Mouse (Mus musculus): ENCODE data around the gene Etfrf1. TPM values are rescaled to one million over a fixed set of nuclear protein-coding genes. Genes with fewer than 3 reads are reported as not detected.

Gene Etfrf1
- total RNA-seq, 1 experiment: 12.9 TPM

DNA sequence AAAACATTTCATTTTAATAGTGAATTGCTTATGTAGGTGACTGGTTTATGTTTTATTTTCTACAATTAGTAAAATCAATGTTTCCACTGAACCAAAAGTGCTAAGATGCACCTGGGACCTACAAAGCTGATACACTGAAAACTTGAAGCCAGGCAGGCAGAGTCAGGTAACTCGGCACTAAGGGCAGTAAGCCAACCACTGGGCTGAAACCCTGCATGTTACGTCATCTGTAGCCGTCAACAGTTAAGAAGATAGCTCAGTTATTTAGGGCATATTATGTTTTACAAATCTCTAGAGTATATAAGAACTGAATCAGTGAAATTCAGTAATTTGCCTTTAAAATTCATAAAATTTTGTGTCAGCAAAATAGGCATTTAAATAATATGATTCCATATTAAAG, 15.4 kb downstream of the Etfrf1 start:
- no peaks in the 10 kb centered on the region for H3K9me3 ChIP-seq (ENCODE audit: control insufficient read depth, insufficient read depth, low read depth, low read length)
- H3K4me1 ChIP-seq (ENCODE audit: control insufficient read depth in 2 of 2, insufficient read depth in 2 of 2, low read length in 2 of 2, poor library complexity in 1 of 2): no peaks in the 10 kb centered on the region
- no peak overlapping the region for H3K9ac ChIP-seq (ENCODE audit: insufficient read depth, low read depth, low read length, poor library complexity, severe bottlenecking)
- TF ChIP-seq MAFK (IDR thresholded peaks at IDR 0.05; ENCODE audit: insufficient read depth, low read depth, low read length) (no peak), ZNF384 (IDR thresholded peaks at IDR 0.05; ENCODE audit: low read depth, low read length) (no peak)
- H3K4me3 ChIP-seq (ENCODE audit: insufficient read depth in 1 of 2, low read depth in 1 of 2, low read length in 2 of 2, poor library complexity in 1 of 2, severe bottlenecking in 1 of 2): no peak overlapping the region
- no peak overlapping the region for H3K27ac ChIP-seq (ENCODE audit: insufficient read depth, low read depth, low read length, poor library complexity, severe bottlenecking)
- no peak for DNase-seq (ENCODE audit: low read depth, low spot score)
- in situ Hi-C loops (cut with MboI; ENCODE audit: low sequenced_read_pairs in 2 of 2, unreplicated experiment in 2 of 2): no loop called here
- peaks cover 7% of the 10 kb centered on the region for H3K36me3 ChIP-seq (ENCODE audit: control insufficient read depth, insufficient read depth, low read length, poor library complexity, severe bottlenecking)

DNA sequence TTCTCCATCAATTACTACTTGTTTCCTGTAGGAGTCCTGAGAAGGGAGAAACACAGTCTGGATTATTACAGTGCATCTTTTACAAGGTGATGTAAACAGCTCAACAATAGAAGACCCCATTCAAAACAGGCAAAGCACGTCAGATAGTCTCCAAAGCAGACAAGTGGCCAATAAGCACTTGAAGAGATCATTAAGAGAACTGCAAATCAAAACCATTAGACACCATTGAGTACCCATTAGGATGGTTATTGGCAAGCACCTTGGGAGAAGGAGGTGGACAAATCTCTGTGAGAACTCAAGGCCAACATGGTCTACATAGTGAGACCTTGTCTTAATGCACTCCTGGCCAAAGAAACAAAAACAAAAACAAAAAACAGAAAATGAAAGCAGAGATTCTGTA, 23.5 kb downstream of the Etfrf1 start:
- no peak for DNase-seq (ENCODE audit: low read depth, low spot score)
- Histone ChIP-seq H3K9me3 (ENCODE audit: control insufficient read depth, insufficient read depth, low read depth, low read length) (no peaks in the 10 kb centered on the region), H3K4me1 (ENCODE audit: control insufficient read depth in 2 of 2, insufficient read depth in 2 of 2, low read length in 2 of 2, poor library complexity in 1 of 2) (no peaks in the 10 kb centered on the region), H3K36me3 (ENCODE audit: control insufficient read depth, insufficient read depth, low read length, poor library complexity, severe bottlenecking) (peaks cover 10% of the 10 kb centered on the region), H3K9ac (ENCODE audit: insufficient read depth, low read depth, low read length, poor library complexity, severe bottlenecking) (no peak overlapping the region), H3K4me3 (ENCODE audit: insufficient read depth in 1 of 2, low read depth in 1 of 2, low read length in 2 of 2, poor library complexity in 1 of 2, severe bottlenecking in 1 of 2) (no peak overlapping the region), H3K27ac (ENCODE audit: insufficient read depth, low read depth, low read length, poor library complexity, severe bottlenecking) (no peak overlapping the region)
- in situ Hi-C loops (cut with MboI; ENCODE audit: low sequenced_read_pairs in 2 of 2, unreplicated experiment in 2 of 2): no loop called here
- no peak for TF ChIP-seq ZNF384 (IDR thresholded peaks at IDR 0.05; ENCODE audit: low read depth, low read length)
- no peak for TF ChIP-seq HCFC1 (IDR thresholded peaks at IDR 0.05; ENCODE audit: borderline replicate concordance, insufficient read depth, low read length)
- no peak for TF ChIP-seq ZC3H11A (IDR thresholded peaks at IDR 0.05; ENCODE audit: borderline replicate concordance, low read depth, low read length)
- no peak for TF ChIP-seq MAFK (IDR thresholded peaks at IDR 0.05; ENCODE audit: insufficient read depth, low read depth, low read length)
- no peak for TF ChIP-seq CHD2 (IDR thresholded peaks at IDR 0.05; ENCODE audit: low read depth, low read length)

DNA sequence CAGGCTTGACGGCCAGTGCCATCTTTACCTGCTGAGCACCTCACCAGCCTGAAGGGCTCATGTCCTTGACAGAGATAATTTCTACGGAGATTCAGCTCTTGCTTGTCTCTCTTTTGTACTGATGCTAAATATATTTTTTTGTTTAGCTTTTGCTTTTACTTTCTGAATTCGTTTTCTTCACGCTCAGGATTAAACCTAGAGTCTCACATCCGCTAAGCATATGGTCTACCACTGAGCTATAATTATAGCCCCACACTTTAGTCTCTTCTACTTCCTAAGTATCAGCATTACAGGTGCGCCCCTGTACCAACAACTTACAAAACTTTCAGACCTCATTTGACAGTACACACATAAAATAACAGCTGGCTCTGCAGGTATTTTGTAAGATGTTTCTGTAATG, 24.4 kb downstream of the Etfrf1 start:
- Histone ChIP-seq H3K4me3 (ENCODE audit: insufficient read depth in 1 of 2, low read depth in 1 of 2, low read length in 2 of 2, poor library complexity in 1 of 2, severe bottlenecking in 1 of 2) (no peak overlapping the region), H3K9me3 (ENCODE audit: control insufficient read depth, insufficient read depth, low read depth, low read length) (no peaks in the 10 kb centered on the region), H3K9ac (ENCODE audit: insufficient read depth, low read depth, low read length, poor library complexity, severe bottlenecking) (no peak overlapping the region), H3K27ac (ENCODE audit: insufficient read depth, low read depth, low read length, poor library complexity, severe bottlenecking) (no peak overlapping the region), H3K4me1 (ENCODE audit: control insufficient read depth in 2 of 2, insufficient read depth in 2 of 2, low read length in 2 of 2, poor library complexity in 1 of 2) (no peaks in the 10 kb centered on the region), H3K36me3 (ENCODE audit: control insufficient read depth, insufficient read depth, low read length, poor library complexity, severe bottlenecking) (peaks cover 11% of the 10 kb centered on the region)
- no peak for DNase-seq (ENCODE audit: low read depth, low spot score)
- in situ Hi-C loops (cut with MboI; ENCODE audit: low sequenced_read_pairs in 2 of 2, unreplicated experiment in 2 of 2): no loop called here
- TF ChIP-seq CHD2 (IDR thresholded peaks at IDR 0.05; ENCODE audit: low read depth, low read length) (no peak), ZC3H11A (IDR thresholded peaks at IDR 0.05; ENCODE audit: borderline replicate concordance, low read depth, low read length) (no peak), MAFK (IDR thresholded peaks at IDR 0.05; ENCODE audit: insufficient read depth, low read depth, low read length) (no peak), ZNF384 (IDR thresholded peaks at IDR 0.05; ENCODE audit: low read depth, low read length) (no peak), HCFC1 (IDR thresholded peaks at IDR 0.05; ENCODE audit: borderline replicate concordance, insufficient read depth, low read length) (no peak)

DNA sequence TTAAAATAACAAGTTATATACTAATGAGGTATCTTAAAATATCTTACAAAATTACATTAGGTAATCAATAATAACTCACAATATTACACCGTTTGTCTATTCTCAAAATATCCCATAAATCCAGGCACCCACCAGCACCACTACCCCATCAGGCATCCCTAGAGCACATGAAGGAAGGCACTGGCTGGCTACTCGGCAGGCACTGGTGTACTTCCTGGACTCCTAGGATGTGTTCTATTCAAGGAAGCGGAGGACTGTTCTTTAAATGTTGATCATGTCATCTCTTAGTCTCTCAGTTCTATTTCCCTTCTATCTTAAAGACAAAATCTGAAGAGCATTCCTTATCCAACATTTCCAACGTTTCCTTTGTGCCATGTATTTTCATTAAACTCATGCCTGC, 26.2 kb downstream of the Etfrf1 start:
- no peak for DNase-seq (ENCODE audit: low read depth, low spot score)

DNA sequence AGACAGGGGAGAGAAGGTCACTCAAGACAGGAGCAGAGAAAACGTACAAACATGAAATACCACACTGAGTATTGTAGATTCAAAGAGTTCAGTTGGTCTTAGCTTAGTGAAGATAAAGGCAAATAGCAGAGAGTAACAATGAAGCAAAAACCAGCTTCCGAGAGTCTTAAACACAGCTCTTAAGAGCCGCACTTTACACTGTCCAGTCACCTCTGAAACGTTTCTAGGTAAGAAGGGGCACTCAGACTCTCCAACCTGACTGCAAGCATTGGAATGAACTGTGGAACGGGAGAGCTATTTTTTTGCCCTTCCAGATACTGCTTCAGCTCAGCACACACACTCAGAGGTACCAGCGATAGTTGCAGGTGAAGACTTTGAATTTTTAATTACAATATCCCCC, 29.4 kb downstream of the Etfrf1 start:
- Histone ChIP-seq H3K4me1 (ENCODE audit: control insufficient read depth in 2 of 2, insufficient read depth in 2 of 2, low read length in 2 of 2, poor library complexity in 1 of 2) (no peaks in the 10 kb centered on the region), H3K4me3 (ENCODE audit: insufficient read depth in 1 of 2, low read depth in 1 of 2, low read length in 2 of 2, poor library complexity in 1 of 2, severe bottlenecking in 1 of 2) (no peak overlapping the region), H3K9me3 (ENCODE audit: control insufficient read depth, insufficient read depth, low read depth, low read length) (no peaks in the 10 kb centered on the region), H3K36me3 (ENCODE audit: control insufficient read depth, insufficient read depth, low read length, poor library complexity, severe bottlenecking) (peaks cover 7% of the 10 kb centered on the region; the same call in 1 of the 2 replicates), H3K27ac (ENCODE audit: insufficient read depth, low read depth, low read length, poor library complexity, severe bottlenecking) (no peak overlapping the region), H3K9ac (ENCODE audit: insufficient read depth, low read depth, low read length, poor library complexity, severe bottlenecking) (no peak overlapping the region)
- in situ Hi-C loops (cut with MboI; ENCODE audit: low sequenced_read_pairs in 2 of 2, unreplicated experiment in 2 of 2): no loop called here
- DNase-seq (ENCODE audit: low read depth, low spot score): no peak
- TF ChIP-seq CHD2 (IDR thresholded peaks at IDR 0.05; ENCODE audit: low read depth, low read length) (no peak), ZNF384 (IDR thresholded peaks at IDR 0.05; ENCODE audit: low read depth, low read length) (no peak), ZC3H11A (IDR thresholded peaks at IDR 0.05; ENCODE audit: borderline replicate concordance, low read depth, low read length) (no peak), HCFC1 (IDR thresholded peaks at IDR 0.05; ENCODE audit: borderline replicate concordance, insufficient read depth, low read length) (no peak), MAFK (IDR thresholded peaks at IDR 0.05; ENCODE audit: insufficient read depth, low read depth, low read length) (no peak)

More for the DNA sequence above, 26.2 kb downstream of the Etfrf1 start:
- TF ChIP-seq ZC3H11A (IDR thresholded peaks at IDR 0.05; ENCODE audit: borderline replicate concordance, low read depth, low read length) (no peak), ZNF384 (IDR thresholded peaks at IDR 0.05; ENCODE audit: low read depth, low read length) (no peak), HCFC1 (IDR thresholded peaks at IDR 0.05; ENCODE audit: borderline replicate concordance, insufficient read depth, low read length) (no peak), MAFK (IDR thresholded peaks at IDR 0.05; ENCODE audit: insufficient read depth, low read depth, low read length) (no peak), CHD2 (IDR thresholded peaks at IDR 0.05; ENCODE audit: low read depth, low read length) (no peak)
- Histone ChIP-seq H3K4me1 (ENCODE audit: control insufficient read depth in 2 of 2, insufficient read depth in 2 of 2, low read length in 2 of 2, poor library complexity in 1 of 2) (no peaks in the 10 kb centered on the region), H3K27ac (ENCODE audit: insufficient read depth, low read depth, low read length, poor library complexity, severe bottlenecking) (no peak overlapping the region), H3K36me3 (ENCODE audit: control insufficient read depth, insufficient read depth, low read length, poor library complexity, severe bottlenecking) (peaks cover 7% of the 10 kb centered on the region; the same call in 1 of the 2 replicates), H3K4me3 (ENCODE audit: insufficient read depth in 1 of 2, low read depth in 1 of 2, low read length in 2 of 2, poor library complexity in 1 of 2, severe bottlenecking in 1 of 2) (no peak overlapping the region), H3K9ac (ENCODE audit: insufficient read depth, low read depth, low read length, poor library complexity, severe bottlenecking) (no peak overlapping the region), H3K9me3 (ENCODE audit: control insufficient read depth, insufficient read depth, low read depth, low read length) (no peaks in the 10 kb centered on the region)
- in situ Hi-C loops (cut with MboI; ENCODE audit: low sequenced_read_pairs in 2 of 2, unreplicated experiment in 2 of 2): no loop called here
